Mouse (Mus musculus): ENCODE measurements at regions not wholly inside any gene's neighbourhood (a gene's known extent, or its start where the extent isn't known, plus 50 kb on each side); places are given as distances from the start of the nearest gene placed in this dataset.

GRCm38 (mm10) chr1:28144824-28145223 lies 635.2 kb downstream of the Gm597 start:
- DNase-seq (ENCODE audit: low spot score), result no peak

- DNase-seq (ENCODE audit: low spot score), result no peak
Measured at GRCm38 (mm10) chr1:28102021-28102526, 678.0 kb downstream of the Gm597 start.

GRCm38 (mm10) chr1:28084456-28084855 lies 695.6 kb downstream of the Gm597 start:
- no peak for DNase-seq (ENCODE audit: low spot score)

- no peak for DNase-seq (ENCODE audit: low spot score)
Measured at GRCm38 (mm10) chr1:28053980-28054379, 726.1 kb downstream of the Gm597 start.

- no peak for DNase-seq (ENCODE audit: low spot score)
Measured at GRCm38 (mm10) chr1:28047964-28048363, 732.1 kb downstream of the Gm597 start.

- no peak for DNase-seq (ENCODE audit: low spot score)
Measured at GRCm38 (mm10) chr1:28047379-28047778, 732.7 kb downstream of the Gm597 start.

- no peak for DNase-seq (ENCODE audit: low spot score)
Measured at GRCm38 (mm10) chr1:28045695-28046094, 734.4 kb downstream of the Gm597 start.

GRCm38 (mm10) chr1:28025720-28026119 lies 754.3 kb downstream of the Gm597 start:
- DNase-seq (ENCODE audit: low spot score), result peak; percentile 31

GRCm38 (mm10) chr1:27998434-27998833 lies 781.6 kb downstream of the Gm597 start:
- no peak for DNase-seq (ENCODE audit: low spot score)

GRCm38 (mm10) chr1:27963369-27963768 lies 816.7 kb downstream of the Gm597 start:
- DNase-seq (ENCODE audit: low spot score), result no peak

All from embryo, embryonic 10.5 days (tissue).